Mouse (Mus musculus): ENCODE results near the gene Macrod1. TPM values are rescaled to one million over a fixed set of nuclear protein-coding genes. Genes with fewer than 3 reads are reported as not detected.

Macrod1 gene
- polyA plus RNA-seq, 1 experiment from 2014 or later: 5.6 TPM

DNA sequence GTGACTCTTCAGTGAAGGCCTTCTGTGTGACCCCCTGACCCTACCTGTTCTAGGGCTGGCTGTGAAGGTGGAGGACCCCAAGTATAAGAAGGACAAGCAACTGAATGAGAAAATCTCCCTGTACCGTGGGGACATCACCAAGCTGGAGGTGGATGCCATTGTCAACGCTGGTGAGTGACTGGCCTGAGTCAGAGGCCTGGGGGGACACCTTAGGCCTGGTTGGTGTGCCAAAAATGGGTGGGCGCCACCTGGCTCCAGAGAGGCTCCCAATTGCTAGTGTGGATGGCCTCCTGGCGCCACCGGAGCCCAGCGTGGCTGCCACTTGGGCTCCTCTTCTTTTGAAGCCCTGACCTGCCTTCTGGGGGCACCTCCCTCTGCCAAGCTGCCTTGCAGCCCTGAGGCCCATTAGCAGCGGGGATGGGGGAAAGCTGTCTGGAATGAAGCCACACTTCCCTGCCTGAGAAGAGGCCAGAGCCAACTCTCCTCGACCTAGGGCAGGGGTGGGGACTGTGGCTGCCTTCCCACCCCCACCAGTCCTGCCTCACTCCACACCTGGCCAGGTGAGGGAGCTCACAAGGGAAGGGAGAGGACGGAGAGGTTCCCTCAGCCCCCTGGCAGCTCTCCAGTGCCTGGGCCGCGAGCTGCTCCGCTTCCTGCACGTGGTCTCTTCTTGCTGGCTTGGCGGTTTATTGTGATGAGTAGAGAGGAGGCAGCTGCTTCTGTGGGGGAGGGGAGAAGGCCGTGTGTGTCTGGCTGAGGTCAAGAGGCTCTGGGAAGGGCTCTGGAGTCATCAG, 9.6 kb downstream of the Macrod1 start:
- H3K4me1 ChIP-seq (ENCODE audit: control insufficient read depth, insufficient read depth, low read length): peaks cover 47% of the 10 kb centered on the region
- no peaks in the 10 kb centered on the region; the same call in 1 of the 2 replicates for H3K27me3 ChIP-seq (ENCODE audit: control insufficient read depth, insufficient read depth, low read length)
- H3K4me2 ChIP-seq (ENCODE audit: low read depth, low read length): no peak overlapping the region
- WGBS: 27% methylated on average over 15 of the region's 15 CpGs
- H3K9me3 ChIP-seq (ENCODE audit: control insufficient read depth, low read length): no peaks in the 10 kb centered on the region
- H3K9ac ChIP-seq (replicated peaks; ENCODE audit: low read depth, low read length): 0 out of 2 replicates have a peak overlapping the region, but pooled peaks have one; percentile 7
- H3K36me3 ChIP-seq (ENCODE audit: control insufficient read depth, insufficient read depth, low read length): no peaks in the 10 kb centered on the region
- ATAC-seq (ENCODE audit: low read depth): no peak
- no peak overlapping the region for H3K27ac ChIP-seq (ENCODE audit: low read depth, low read length)
- no peak overlapping the region for H3K4me3 ChIP-seq (ENCODE audit: low read depth, low read length)

- H3K9me3 ChIP-seq (ENCODE audit: control insufficient read depth, low read length): no peaks in the 10 kb centered on the region
- no peak overlapping the region for H3K27ac ChIP-seq (ENCODE audit: low read depth, low read length)
- H3K27me3 ChIP-seq (ENCODE audit: control insufficient read depth, insufficient read depth, low read length): no peaks in the 10 kb centered on the region; the same call in 1 of the 2 replicates
- H3K4me3 ChIP-seq (ENCODE audit: low read depth, low read length): no peak overlapping the region
- ATAC-seq (ENCODE audit: low read depth): no peak
- H3K9ac ChIP-seq (replicated peaks; ENCODE audit: low read depth, low read length): 0 out of 2 replicates have a peak overlapping the region, but pooled peaks have one; percentile 7
- H3K4me2 ChIP-seq (ENCODE audit: low read depth, low read length): no peak overlapping the region
- H3K4me1 ChIP-seq (ENCODE audit: control insufficient read depth, insufficient read depth, low read length): peaks cover 47% of the 10 kb centered on the region
- 29% methylated on average over 7 of the region's 8 CpGs for WGBS
- no peaks in the 10 kb centered on the region for H3K36me3 ChIP-seq (ENCODE audit: control insufficient read depth, insufficient read depth, low read length)
These were observed 10.3 kb downstream of the Macrod1 start for GRCm38 (mm10) chr19:7066828-7067342.

- H3K4me3 ChIP-seq (ENCODE audit: low read depth, low read length): no peak overlapping the region
- 47% methylated on average over 20 of the region's 20 CpGs for WGBS
- no peaks in the 10 kb centered on the region for H3K36me3 ChIP-seq (ENCODE audit: control insufficient read depth, insufficient read depth, low read length)
- 0 out of 2 replicates have a peak, but pooled peaks have one; percentile 3 for ATAC-seq (ENCODE audit: low read depth)
- no peak overlapping the region for H3K27ac ChIP-seq (ENCODE audit: low read depth, low read length)
- no peak overlapping the region for H3K4me2 ChIP-seq (ENCODE audit: low read depth, low read length)
- H3K4me1 ChIP-seq (ENCODE audit: control insufficient read depth, insufficient read depth, low read length): peaks cover 51% of the 10 kb centered on the region
- H3K9me3 ChIP-seq (ENCODE audit: control insufficient read depth, low read length): no peaks in the 10 kb centered on the region
- no peaks in the 10 kb centered on the region; the same call in 1 of the 2 replicates for H3K27me3 ChIP-seq (ENCODE audit: control insufficient read depth, insufficient read depth, low read length)
- H3K9ac ChIP-seq (replicated peaks; ENCODE audit: low read depth, low read length): no peak overlapping the region
These were observed 10.9 kb downstream of the Macrod1 start for GRCm38 (mm10) chr19:7067344-7068050.

DNA sequence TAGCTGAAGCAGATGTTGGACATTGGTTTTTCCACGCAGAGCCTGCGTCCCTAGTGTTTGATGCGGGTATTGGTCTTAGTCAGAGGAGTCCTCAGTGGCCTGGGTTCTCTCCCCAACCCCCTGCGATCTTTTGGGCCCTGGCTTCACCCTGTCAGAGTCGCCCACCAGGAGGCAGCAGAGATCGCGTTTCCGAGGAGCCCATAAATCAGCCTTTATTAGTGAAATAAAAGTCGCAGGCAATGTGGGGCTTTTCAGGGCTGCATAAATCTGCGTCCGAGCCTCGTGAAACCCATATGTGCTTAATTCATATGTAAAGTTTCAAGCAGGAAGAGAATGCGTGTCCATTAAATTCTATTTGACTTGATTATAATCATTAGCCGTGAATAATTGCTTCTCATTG, 11.5 kb downstream of the Macrod1 start:
- Histone ChIP-seq H3K27ac (ENCODE audit: low read depth, low read length) (no peak overlapping the region), H3K9ac (replicated peaks; ENCODE audit: low read depth, low read length) (no peak overlapping the region), H3K9me3 (ENCODE audit: control insufficient read depth, low read length) (no peaks in the 10 kb centered on the region), H3K36me3 (ENCODE audit: control insufficient read depth, insufficient read depth, low read length) (no peaks in the 10 kb centered on the region), H3K27me3 (ENCODE audit: control insufficient read depth, insufficient read depth, low read length) (no peaks in the 10 kb centered on the region; the same call in 1 of the 2 replicates), H3K4me3 (ENCODE audit: low read depth, low read length) (no peak overlapping the region), H3K4me2 (ENCODE audit: low read depth, low read length) (no peak overlapping the region), H3K4me1 (ENCODE audit: control insufficient read depth, insufficient read depth, low read length) (peaks cover 56% of the 10 kb centered on the region)
- 2% methylated on average over 14 of the region's 14 CpGs for WGBS
- ATAC-seq (ENCODE audit: low read depth): peak; percentile 41; the same call in 1 of the 2 replicates

GRCm38 (mm10) chr19:7068661-7069531, 12.3 kb downstream of the Macrod1 start:
- 0 out of 2 replicates have a peak, but pooled peaks have one; percentile 12 for ATAC-seq (ENCODE audit: low read depth)
- Histone ChIP-seq H3K4me1 (ENCODE audit: control insufficient read depth, insufficient read depth, low read length) (peaks cover 56% of the 10 kb centered on the region), H3K4me2 (ENCODE audit: low read depth, low read length) (no peak overlapping the region), H3K27ac (ENCODE audit: low read depth, low read length) (no peak overlapping the region), H3K9ac (replicated peaks; ENCODE audit: low read depth, low read length) (no peak overlapping the region), H3K36me3 (ENCODE audit: control insufficient read depth, insufficient read depth, low read length) (no peaks in the 10 kb centered on the region), H3K4me3 (ENCODE audit: low read depth, low read length) (no peak overlapping the region), H3K9me3 (ENCODE audit: control insufficient read depth, low read length) (no peaks in the 10 kb centered on the region), H3K27me3 (ENCODE audit: control insufficient read depth, insufficient read depth, low read length) (no peaks in the 10 kb centered on the region)
- WGBS: 17% methylated on average over 11 of the region's 11 CpGs

DNA sequence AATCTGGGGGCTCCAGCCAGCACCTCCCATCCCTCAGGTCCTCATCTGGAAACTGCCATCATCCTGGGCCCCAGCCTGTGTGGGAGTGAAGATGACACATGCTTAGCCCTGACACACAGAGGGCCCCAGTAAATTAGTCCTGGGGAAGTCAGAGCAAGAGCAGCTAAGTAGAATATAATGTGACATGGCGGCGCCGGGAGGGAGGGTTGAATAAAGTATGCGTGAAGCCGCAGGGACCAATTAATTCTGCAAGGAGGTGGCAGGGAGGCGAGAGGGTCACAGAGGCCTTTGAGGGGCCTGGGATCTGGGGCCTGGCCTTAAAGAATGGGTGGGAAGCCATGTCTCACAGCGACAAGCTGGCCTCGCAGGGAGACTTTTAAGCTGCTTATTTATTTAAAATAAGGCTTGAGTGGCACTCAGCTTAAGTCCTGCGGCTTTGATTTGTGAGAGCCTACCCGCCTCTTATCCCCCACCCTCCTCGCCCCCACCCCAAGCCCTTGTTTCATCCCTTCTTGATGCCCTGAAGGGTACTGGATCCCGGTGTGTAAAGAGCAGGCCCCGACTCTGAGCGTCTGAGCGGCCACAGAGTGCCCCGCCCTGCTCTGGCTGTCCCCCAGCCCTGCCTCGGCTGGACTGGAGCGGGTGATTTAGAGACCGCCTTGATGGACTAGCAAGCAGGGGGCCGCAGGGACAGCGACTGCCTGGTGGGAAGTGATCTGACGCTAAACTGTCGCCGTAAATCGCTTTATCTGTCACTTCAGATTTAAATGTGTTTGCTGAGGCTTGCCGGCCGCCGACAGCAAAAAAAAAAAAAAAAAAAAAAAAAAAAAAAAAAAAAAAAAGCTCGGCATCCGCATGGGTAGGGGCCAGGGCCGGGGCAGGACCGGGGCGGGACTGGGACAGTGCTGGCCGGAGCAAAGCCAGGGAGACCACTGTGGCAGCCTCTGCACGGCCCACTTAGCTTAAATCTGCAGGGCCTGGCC, 13.5 kb downstream of the Macrod1 start:
- Histone ChIP-seq H3K4me3 (ENCODE audit: low read depth, low read length) (no peak overlapping the region), H3K27ac (ENCODE audit: low read depth, low read length) (no peak overlapping the region), H3K27me3 (ENCODE audit: control insufficient read depth, insufficient read depth, low read length) (no peaks in the 10 kb centered on the region), H3K9ac (replicated peaks; ENCODE audit: low read depth, low read length) (no peak overlapping the region; the same call in 1 of the 2 replicates), H3K9me3 (ENCODE audit: control insufficient read depth, low read length) (no peaks in the 10 kb centered on the region), H3K4me2 (ENCODE audit: low read depth, low read length) (peak overlapping the region; percentile 4; the same call in 1 of the 2 replicates), H3K36me3 (ENCODE audit: control insufficient read depth, insufficient read depth, low read length) (no peaks in the 10 kb centered on the region), H3K4me1 (ENCODE audit: control insufficient read depth, insufficient read depth, low read length) (peaks cover 56% of the 10 kb centered on the region)
- WGBS: 2% methylated on average over 33 of the region's 35 CpGs
- no peak for ATAC-seq (ENCODE audit: low read depth)

GRCm38 (mm10) chr19:7070775-7071174, 14.2 kb downstream of the Macrod1 start:
- H3K27me3 ChIP-seq (ENCODE audit: control insufficient read depth, insufficient read depth, low read length): no peaks in the 10 kb centered on the region
- H3K4me1 ChIP-seq (ENCODE audit: control insufficient read depth, insufficient read depth, low read length): peaks cover 54% of the 10 kb centered on the region
- no peak overlapping the region for H3K27ac ChIP-seq (ENCODE audit: low read depth, low read length)
- ATAC-seq (ENCODE audit: low read depth): no peak
- no peaks in the 10 kb centered on the region for H3K36me3 ChIP-seq (ENCODE audit: control insufficient read depth, insufficient read depth, low read length)
- peak overlapping the region; percentile 4; the same call in 1 of the 2 replicates for H3K4me2 ChIP-seq (ENCODE audit: low read depth, low read length)
- no peak overlapping the region for H3K9ac ChIP-seq (replicated peaks; ENCODE audit: low read depth, low read length)
- no peak overlapping the region for H3K4me3 ChIP-seq (ENCODE audit: low read depth, low read length)
- H3K9me3 ChIP-seq (ENCODE audit: control insufficient read depth, low read length): no peaks in the 10 kb centered on the region
- 11% methylated on average over 4 of the region's 4 CpGs for WGBS

All from neural tube, embryonic 14.5 days (tissue).